Mouse (Mus musculus) cerebellum, postnatal 14 days (tissue): Measurements from ENCODE around the gene Rex2.
A peak's percentile ranks its signal among the peaks of the same experiment; 100 is the strongest.
"Not testable (repeated sequence)": the region's sequence is repeated elsewhere in the genome, so short reads cannot be mapped to it uniquely, and the experiment has no call there.

Source experiments
- DNase-seq, 2 experiments: peaks; one replicate each; pipeline ENCODE4 v3.0.0; 2021; ENCODE audit warnings: mixed read lengths in 2 of 2

Rex2 gene

DNA sequence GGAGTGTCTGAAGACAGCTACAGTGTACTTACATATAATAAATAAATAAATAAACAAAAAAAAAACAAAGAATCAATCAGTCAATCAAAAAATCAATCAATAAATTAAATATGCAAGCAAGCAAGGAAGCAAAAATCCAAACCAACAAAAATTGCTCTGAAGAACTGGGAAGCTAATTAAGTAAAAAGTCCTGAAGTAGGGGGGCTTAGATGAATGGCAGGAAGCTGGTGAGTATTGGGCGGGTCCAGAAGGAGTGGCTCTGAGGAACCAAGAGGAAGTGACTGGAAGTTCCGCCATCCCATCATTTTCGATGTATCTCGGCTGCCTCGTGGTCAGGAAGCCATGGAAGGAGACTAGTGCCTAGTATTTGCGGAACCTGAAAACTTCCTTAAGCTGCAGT, at the start of gene Rex2:
Rex2 (plus strand) TSS at position 301 of the 400 bp plus-strand sequence.
- DNase-seq: not testable (repeated sequence)

DNA sequence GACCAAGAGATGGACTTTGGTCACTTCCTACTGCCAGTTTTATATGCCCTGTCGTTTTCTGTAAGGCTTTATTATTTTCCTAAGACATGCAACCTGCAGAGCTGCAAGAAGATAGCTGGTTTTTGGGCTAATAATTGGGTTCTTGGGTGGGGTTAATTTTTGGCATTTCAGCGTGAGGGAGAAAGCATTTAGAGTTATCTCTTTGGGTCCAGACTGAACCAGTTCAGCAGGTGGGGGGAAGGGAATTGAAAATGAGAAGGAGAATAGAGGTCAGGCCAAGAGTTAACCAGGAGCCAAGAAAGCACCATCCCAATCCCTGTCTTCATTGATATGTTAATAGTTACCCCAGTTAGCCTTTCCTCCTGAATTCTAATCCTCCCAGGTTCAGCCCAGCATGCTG, 45.1 kb upstream of the Rex2 start:
- not testable (repeated sequence) for DNase-seq

DNA sequence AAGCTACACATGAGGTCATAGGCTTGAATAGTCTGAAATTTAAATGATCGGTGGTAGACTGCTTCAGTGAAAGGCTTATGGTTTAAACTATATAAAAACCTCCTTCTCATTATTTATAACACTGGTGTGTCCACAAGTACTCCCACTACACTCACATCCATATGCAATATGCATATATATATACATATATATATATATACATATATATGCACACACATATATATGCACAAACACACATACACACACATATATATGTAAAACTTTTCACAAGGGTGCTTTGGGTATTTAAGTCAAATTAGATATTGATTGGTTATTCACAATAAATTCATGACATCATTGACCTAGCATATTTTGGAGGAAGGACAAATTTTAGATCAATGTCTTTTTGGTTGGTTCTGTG, 3.2 kb upstream of the Rex2 start:
- not testable (repeated sequence) for DNase-seq

DNA sequence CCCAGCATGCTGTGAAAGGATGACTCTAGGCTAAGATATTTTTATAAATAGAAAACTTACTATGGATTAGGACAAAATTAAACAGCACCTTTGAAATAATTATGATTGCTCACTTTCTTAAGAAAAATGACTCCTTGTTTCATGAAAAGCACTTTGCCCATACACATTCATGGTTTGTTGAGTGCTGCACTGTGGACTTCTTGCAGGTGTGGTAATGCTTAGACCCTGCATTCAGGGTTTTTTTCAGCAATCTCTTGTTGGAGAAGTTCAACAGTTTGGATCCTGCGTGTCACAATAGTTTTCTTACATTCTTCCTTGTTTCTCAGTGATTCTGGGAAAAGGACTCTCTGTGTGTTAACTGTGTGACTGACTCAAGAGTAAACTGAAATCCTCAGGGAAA, 4.7 kb downstream of the Rex2 start:
- DNase-seq: not testable (repeated sequence)

DNA sequence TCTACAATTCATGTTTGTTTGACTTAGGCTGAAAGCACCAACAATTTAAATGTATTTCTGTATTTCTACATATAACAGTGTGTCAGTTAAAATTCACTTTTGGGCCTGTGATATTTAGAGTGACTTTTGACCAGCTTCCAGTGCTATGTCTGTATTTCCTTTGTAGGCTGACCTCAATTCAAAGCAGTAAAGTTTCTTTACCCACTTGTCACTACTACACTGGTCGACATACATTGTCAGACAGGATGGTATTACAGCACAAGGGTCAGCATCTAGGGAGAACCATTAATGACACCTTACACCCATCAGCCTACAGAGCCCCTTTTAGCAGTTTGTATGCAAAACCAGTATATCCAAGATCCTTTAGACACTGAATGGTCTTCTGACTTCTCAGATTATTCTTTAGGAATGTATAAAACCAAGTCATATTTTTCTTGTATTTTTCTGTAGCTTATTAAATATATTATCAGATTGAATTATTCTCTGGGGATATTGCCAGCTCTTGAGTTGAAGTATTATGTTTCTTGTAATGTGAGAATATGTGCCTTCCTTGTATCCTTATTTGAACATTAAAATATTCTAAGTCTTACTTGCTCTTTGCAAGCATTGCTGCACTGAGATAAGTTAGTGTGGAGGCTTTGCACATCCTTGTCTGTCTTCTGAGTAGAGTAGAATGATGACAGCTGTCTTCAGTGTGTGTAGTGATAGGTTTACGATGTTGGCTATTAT, 9.8 kb downstream of the Rex2 start:
- not testable (repeated sequence) for DNase-seq

DNA sequence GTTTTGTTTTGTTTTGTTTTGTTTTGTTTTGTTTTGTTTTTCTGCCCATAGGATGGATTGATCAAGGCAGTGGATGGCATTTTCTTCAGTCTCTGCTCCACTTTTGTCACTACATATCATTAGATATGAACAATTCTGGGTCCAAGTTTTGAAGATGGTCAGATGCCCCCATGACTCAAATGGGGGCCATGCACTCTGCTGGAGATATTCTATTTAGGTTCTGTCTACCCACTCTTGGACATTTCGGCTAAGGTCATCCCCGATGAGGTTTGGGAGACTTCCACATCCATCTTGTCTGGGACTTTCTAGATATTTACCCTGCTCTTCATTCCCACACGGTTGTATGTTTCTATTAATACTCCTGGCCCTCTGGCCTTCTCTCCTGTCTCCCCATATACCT, 42.1 kb downstream of the Rex2 start:
- not testable (repeated sequence) for DNase-seq

DNA sequence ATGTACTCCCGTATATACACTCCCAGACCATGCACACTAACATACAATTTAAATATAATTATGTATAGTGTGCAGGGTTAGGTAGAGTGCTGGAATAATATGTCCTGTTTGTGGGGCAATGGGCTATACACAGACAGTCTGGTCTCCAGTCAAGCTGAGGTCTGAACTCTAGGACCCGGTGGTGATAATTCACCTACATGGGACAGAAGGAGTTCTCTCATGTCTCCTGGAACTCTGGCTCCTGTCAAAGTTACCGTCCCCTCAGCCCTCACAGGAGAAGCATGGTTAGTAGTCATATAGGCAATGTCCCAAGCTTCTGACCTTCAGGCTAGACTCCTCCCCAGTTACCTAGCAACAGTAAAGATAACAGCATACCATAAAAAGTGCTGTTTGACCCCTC, 44.2 kb downstream of the Rex2 start:
- DNase-seq: not testable (repeated sequence)

DNA sequence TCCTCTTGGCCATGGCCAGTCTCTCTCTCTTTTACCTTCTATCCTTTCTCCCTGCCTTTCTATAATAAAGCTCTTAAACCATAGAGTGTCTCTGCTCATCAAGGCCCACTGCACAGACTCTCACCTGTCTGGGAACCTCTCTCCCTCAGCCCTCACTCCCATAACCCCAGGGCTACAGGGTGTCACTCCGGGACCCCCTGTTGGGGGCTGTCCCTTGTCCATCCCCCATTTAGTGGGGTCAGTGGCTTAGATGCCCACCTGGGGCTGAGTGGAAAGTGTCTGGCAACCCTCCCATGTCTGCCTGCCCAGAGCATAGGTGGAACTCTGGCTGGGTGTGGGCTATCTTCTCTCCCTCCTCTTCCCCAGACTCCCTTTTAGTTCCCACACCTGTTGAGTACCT, 44.7 kb downstream of the Rex2 start:
- not testable (repeated sequence) for DNase-seq

DNA sequence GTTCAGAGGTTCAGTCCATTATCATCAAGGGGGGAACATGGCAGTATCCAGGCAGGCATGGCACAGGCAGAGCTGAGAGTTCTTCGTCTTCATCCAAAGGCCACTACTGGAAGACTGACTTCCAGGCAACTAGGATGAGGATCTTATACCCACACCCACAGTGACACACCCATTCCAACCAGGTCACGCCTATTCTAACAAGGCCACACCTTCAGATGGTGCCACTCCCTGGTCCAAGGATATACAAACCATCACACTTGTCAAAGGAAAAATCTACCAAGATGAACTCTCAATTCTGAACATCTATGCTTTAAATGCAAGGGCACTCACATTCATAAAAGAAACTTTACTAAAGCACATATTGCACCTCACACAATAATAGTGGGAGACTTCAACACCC, 74.0 kb downstream of the Rex2 start:
- not testable (repeated sequence) for DNase-seq

DNA sequence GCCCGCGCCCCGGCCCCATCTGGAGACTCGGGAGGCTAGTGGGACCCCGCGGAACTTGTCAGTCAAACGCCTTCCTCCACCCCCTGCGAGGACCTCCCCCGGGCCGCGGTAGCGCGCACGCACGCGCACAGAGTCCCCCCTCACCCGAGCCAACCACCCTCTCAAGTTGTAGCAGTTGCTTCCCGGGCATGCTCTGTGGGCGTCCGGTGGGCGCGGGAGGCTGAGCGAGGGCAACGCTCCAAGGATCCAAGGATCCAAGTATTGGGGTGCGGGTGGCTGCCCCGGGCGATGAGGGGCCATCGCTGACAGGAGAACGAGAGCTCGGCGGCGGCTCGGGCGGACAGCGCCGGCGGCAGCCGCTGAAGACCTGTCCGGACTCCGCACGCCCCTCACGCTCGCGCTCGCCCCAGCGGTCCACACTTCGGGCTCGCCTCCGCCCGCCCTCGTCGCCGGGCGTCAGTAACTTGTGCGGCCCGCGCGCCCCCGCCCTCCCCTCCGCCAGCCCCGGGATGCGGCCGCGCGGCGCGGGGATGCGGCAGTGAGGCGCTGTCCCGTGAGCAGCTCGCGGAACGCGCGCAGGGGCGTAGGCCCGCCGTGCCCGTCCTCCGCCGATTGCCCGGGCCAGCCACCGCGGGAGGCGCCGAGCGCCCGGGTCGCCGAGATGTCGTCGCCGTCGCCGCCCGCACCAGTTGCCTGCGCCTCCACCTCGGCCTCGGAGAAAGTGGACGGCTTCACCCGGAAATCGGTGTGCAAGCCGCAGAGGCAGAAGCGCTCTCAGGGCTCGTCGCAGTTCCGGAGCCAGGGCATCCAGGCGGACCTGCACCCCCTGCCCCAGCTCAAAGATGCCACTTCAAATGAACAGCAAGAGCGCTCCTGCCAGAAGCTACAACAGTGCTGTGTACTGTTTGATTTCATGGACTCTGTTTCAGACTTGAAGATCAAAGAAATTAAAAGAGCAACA, 80.3 kb downstream of the Rex2 start:
- DNase-seq: peak in 1 of 2 experiments; percentile 6

DNA sequence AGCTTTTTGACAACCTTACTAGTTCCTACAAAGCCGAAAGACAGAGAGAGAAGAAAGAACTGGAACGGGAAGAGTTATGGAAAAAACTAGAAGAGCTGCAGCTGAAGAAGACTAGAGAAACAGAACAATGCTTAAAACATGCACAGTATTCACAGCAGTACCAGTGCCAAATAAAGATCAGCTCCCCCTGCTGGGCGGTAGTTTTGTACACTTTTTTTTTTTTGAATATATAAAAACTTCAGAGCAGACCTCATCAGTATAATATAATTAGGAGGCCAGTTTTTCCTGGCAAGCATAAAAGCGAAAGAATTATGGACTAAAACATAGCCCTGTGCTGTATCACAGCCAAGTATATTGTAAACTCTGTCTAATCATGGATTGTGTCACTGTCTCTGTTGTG, 82.2 kb downstream of the Rex2 start:
- not testable (repeated sequence) for DNase-seq
